Mouse (Mus musculus) cerebellum, adult 18-20 months (tissue): ENCODE data around the gene Adcyap1r1.

Source experiments
- DNase-seq, 2 experiments: peaks; one replicate each; pipeline ENCODE4 v3.0.0; 2021

Adcyap1r1 gene

DNA sequence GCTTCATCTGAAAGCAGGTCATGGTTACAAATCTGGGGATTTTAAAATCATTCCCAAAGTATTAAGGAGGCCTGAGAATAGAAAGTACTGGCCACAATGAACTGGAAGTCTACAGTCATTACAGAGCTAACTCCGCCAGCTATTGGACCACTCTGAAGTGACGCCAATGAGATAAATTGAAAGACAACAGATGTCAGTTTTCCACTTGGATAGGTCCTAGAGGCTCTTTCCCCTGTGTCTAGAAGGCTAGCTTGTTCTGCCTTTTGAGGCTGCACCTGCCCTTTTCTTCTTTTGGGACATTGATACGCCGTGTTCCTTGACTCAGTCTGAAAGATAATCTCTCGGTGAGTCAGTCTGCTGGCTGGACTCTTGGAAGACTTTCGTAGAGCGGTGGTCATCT lies 50.5 kb downstream of the Adcyap1r1 start:
- no peak for DNase-seq

GRCm38 (mm10) chr6:55504797-55505488 lies 53.2 kb downstream of the Adcyap1r1 start:
- DNase-seq, result peak; percentile 76 to 78

- DNase-seq, result no peak
Observed at GRCm38 (mm10) chr6:55506519-55506918, 54.7 kb downstream of the Adcyap1r1 start.

GRCm38 (mm10) chr6:55509130-55509870 lies 57.5 kb downstream of the Adcyap1r1 start:
- DNase-seq, result no peak

DNA sequence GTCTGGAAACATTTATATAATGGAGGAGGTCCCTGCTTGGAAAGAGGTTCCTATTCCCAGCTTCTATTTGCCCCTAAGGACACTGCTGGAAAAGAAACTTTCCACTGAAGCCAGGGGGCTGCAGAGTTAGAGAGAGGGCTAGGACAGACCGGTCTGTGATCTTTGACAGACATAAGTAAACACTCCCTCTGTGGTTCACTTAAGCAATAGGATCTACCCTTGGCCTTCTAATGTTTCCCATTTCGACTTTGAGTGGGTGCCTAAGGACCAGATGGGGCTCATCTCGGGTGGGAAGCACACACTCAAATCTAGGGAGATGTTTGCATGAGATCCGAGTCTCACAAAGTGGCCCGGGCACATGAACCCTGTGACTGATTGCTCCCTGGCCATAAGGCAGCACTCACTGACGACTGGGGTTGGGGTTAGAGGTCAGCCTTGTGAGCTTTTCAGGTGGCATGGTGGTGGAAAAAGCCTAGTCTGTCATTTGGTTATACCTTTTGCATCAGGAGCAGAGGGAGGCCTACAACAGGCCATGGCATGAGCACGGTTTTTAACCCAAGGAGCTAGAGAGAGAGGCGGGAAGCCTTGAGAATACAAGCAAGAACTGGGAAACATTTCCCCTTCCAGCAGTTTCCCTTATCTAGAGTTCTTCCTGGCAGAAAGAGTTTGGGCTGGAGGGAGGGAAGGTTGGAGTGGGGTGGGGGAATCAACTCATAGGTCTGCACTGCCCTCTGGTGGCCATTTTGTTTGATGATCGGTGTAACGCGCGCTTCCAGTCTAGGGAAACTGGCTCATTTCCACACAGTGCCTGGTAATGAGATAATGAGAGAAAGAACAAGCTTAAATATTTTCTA lies 59.7 kb downstream of the Adcyap1r1 start:
- DNase-seq, result peak; percentile 72 to 80

GRCm38 (mm10) chr6:55512066-55512703 lies 60.4 kb downstream of the Adcyap1r1 start:
- no peak for DNase-seq

GRCm38 (mm10) chr6:55513477-55513876 lies 61.7 kb downstream of the Adcyap1r1 start:
- no peak for DNase-seq

GRCm38 (mm10) chr6:55519605-55520201 lies 67.9 kb downstream of the Adcyap1r1 start:
- peak; percentile 84 to 87 for DNase-seq

GRCm38 (mm10) chr6:55520237-55521095 lies 68.7 kb downstream of the Adcyap1r1 start:
- peak; percentile 66 to 67 for DNase-seq

DNA sequence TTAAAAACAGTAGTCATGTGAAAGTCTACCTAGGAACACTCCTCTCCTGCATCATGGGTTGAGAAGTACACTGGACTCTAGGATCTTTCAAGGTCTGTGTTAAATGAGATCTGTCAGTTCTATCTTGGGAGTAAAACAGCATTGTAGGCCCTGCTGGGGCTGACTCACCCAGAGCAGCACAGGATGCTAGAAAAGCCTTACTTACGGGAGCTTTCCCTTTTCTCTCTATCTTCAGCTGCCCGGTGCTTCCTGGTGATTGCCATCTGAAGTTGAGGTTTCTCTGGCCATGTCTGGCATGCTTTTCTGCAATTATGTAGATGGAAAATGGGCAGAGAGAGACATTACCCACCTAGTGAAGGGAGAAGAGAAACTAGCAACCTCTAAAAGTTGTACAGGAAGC lies 84.7 kb downstream of the Adcyap1r1 start:
- no peak for DNase-seq

DNA sequence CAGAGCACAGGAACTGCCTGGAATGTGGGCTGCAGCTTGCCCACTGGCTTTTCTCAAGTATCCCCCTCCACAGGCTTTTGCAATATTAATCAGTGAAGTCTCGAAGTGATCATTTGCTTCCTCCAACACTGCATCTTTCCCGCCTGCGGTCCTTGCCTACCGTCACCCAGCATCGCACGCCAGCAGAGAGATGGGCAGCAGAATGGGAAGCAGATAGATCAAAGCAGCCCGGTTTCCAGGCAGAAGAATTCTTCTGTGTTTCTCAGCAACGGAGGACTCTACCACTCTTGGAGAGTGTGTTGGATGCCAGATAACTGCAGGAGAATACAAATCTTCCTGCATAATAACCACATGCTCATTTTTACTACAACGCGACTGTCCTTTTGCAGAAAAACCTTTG lies 87.4 kb downstream of the Adcyap1r1 start:
- DNase-seq, result no peak

- peak in 1 of 2 experiments; percentile 7 for DNase-seq
Observed at GRCm38 (mm10) chr6:55542359-55542758, 90.6 kb downstream of the Adcyap1r1 start.

- DNase-seq, result no peak
Observed at GRCm38 (mm10) chr6:55543345-55543744, 91.6 kb downstream of the Adcyap1r1 start.

GRCm38 (mm10) chr6:55549211-55549610 lies 97.4 kb downstream of the Adcyap1r1 start:
- no peak for DNase-seq

- DNase-seq, result peak; percentile 4 to 5
Observed at GRCm38 (mm10) chr6:55550926-55551325, 99.1 kb downstream of the Adcyap1r1 start.
